Mouse (Mus musculus) spleen, postnatal 4 days (tissue): Measurements from ENCODE around the gene Ppp1r9a.
A peak's percentile ranks its signal among the peaks of the same experiment; 100 is the strongest.

Experiments used
- DNase-seq, 2 experiments: peaks; one replicate each; pipeline ENCODE4 v3.0.0; 2022; ENCODE audit warnings: low spot score in 2 of 2

Gene Ppp1r9a

DNA sequence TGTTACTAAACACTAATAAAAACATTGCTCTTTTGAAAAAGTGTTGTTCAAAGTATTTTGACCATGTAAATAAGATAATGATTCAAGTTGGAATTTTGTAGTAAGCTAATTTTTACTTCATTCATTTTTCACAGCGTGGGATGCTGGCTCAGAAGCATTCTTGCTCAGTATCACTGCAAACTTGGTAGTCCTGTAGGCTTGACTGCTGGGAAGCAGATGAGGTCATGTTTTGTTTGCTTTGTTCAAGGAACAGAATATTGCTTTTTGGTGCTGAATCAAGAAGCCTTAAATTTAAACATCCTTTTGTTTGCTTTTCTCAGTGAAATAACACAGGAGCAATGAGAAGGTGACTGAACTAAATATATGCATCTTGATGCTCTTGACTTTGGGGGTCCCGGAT is 136.6 kb downstream of the Ppp1r9a start:
- DNase-seq, result no peak

DNA sequence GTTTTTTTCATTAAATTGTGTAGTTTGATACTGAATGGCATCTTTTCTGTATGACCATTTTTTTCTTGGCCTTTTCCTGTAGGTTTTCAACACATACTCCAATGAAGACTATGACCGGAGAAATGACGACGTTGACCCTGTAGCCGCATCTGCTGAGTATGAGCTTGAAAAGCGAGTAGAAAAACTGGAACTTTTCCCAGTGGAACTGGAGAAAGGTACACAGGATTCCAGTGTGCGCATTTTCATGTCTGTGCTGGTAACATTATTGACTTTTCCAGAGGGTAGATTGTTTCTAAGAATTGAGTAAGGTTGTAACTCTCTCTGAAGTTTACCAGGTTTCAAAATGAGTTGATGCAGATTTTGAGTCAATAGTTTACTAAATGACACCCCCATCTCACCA is 143.1 kb downstream of the Ppp1r9a start:
- DNase-seq, result no peak

DNA sequence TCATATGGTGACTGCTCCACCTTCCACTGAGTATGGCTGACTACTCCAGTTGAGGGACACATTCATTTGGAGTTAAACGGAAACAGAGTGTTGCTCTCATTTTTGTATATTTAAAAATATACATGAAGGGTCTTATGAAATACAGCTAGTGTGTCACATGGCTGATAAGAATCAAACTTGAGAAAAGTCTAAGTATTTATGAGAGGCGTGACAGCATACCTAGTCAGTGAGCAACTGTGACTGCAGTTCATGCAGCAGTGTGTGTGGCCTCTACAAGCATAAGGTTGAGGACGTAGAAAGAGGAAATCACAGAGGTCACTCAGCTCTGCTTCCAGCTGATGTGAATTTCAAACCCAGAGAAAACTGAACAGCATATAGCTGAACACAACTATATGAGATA is 145.3 kb downstream of the Ppp1r9a start:
- DNase-seq, result no peak

DNA sequence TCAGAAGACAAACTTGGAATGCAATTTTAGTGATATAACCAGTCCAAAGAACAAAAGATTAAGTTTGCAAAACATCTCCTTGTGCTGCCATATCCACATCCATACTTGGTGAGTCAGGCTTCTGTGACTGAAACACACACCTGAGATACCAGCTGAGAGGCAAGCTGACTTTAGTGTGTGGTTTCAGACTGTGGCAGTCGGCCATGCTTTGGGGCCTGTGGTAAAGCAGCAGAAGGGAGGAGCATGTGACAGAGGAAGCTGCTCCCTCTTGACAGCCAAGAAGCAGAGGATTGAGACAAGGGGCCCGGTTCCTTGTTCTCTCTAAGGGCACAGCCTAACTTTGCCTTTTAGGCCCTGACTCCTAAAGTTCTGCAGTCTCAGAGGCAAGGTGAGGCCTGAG is 149.6 kb downstream of the Ppp1r9a start:
- DNase-seq, result no peak

- DNase-seq, result no peak
Observed at GRCm38 (mm10) chr6:5054446-5055095, 151.9 kb downstream of the Ppp1r9a start.

DNA sequence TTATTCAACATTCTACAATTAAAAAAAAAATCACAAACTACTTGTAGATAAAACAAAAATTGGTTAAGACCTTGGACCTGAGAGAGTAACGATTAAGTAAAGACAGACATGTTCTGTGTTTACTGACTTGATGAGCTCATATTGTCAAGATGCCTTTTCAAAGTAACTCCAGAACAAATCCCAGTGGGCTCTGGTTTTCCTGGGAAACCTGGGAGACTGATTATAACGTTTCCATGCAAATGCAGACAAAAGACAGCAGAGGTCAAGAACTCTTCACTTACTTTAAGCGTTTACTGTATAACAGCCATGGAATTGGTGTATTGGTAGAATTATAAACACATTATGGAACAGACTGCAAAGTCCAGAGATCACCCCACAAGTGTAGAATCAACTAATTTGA is 172.0 kb downstream of the Ppp1r9a start:
- no peak for DNase-seq

- no peak for DNase-seq
Observed at GRCm38 (mm10) chr6:5075680-5076079, 173.0 kb downstream of the Ppp1r9a start.

DNA sequence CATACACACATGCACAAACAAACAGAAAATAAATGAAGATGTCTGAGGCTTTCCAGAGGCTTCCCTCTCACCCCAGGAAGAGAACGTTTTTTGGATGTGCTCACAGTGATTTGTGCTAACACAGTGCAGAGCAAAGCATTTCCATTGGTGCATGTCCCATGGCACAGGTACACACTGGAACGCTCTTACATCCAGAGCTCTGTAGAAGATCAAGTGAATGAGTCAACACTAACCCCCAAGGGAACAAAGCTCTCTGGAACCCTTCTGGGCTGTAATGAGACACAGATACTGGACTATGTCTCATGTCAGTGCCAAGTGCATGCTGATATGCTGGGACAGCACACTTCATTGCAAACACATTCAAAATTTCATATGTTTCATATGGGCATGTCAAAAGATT is 175.3 kb downstream of the Ppp1r9a start:
- DNase-seq, result no peak

GRCm38 (mm10) chr6:5079108-5079507 is 176.4 kb downstream of the Ppp1r9a start:
- no peak for DNase-seq

GRCm38 (mm10) chr6:5080094-5080493 is 177.4 kb downstream of the Ppp1r9a start:
- no peak for DNase-seq

- DNase-seq, result no peak
Observed at GRCm38 (mm10) chr6:5080496-5080895, 177.8 kb downstream of the Ppp1r9a start.

- DNase-seq, result no peak
Observed at GRCm38 (mm10) chr6:5081099-5081498, 178.4 kb downstream of the Ppp1r9a start.

GRCm38 (mm10) chr6:5082144-5082543 is 179.4 kb downstream of the Ppp1r9a start:
- DNase-seq, result no peak

- DNase-seq, result no peak
Observed at GRCm38 (mm10) chr6:5082740-5083139, 180.0 kb downstream of the Ppp1r9a start.

- no peak for DNase-seq
Observed at GRCm38 (mm10) chr6:5083957-5084356, 181.2 kb downstream of the Ppp1r9a start.

DNA sequence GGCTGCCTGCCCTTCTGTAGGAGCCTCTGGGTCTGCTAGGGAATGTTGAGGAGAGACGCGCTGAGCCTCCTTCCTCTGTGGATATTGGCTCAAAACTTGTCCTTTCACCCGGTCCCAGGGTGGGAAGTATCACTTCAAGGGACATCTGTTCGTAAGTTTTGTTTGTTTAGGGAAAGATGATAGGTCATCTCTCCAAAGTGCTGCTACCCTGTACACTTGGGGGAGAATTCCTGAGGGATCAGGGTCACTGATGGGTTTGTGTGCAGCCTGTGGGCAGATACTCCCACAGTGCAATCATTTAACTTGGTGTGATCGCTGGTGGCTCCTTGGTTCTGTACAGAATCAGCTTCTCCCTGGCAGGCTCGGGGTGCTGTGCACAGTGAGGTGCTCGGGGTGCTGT is 189.2 kb downstream of the Ppp1r9a start:
- DNase-seq, result no peak

- no peak for DNase-seq
Observed at GRCm38 (mm10) chr6:5092795-5093194, 190.1 kb downstream of the Ppp1r9a start.

GRCm38 (mm10) chr6:5093516-5093915 is 190.8 kb downstream of the Ppp1r9a start:
- DNase-seq, result peak in 1 of 2 experiments; percentile 23

GRCm38 (mm10) chr6:5095365-5095973 is 192.8 kb downstream of the Ppp1r9a start:
- DNase-seq, result no peak

DNA sequence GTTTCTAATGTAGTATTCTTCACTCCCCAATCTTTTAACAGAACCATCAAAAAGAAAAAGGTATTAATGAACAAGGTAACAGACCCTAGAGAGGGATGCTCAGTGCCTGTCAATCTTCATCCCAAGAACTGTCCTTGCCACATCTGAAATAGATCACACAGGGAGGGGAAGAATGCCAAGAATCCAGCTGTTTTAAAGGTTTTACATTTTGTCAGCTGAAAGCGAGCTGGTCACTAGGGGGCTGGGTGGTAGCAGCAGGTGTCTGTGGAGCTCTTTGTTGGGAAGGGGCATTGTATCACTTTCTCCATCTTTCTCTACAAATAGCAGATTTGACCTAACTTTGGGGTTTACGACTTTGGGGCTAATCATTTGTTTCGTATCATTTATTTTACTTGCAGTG is 194.6 kb downstream of the Ppp1r9a start:
- no peak for DNase-seq

- no peak for DNase-seq
Observed at GRCm38 (mm10) chr6:5099282-5099681, 196.6 kb downstream of the Ppp1r9a start.

DNA sequence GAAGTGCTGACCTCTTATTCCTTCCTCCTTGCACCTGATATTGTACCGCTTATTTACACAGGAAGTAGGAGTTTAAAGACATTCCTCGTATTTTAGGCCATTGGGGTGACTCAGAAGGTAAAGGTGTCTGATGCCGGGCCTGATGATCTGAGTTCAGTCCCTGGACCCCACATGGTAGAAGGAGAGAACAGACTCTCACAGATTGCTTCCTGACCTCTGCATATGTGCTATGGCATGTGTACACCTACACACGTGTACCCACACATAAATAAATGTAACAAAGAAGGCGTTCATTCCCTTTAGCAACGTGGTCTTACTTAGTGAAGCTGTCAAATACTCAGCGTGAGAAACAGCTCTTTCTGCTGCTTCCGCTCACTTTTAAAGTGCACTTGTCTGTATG is 197.1 kb downstream of the Ppp1r9a start:
- peak in 1 of 2 experiments; percentile 7 for DNase-seq

DNA sequence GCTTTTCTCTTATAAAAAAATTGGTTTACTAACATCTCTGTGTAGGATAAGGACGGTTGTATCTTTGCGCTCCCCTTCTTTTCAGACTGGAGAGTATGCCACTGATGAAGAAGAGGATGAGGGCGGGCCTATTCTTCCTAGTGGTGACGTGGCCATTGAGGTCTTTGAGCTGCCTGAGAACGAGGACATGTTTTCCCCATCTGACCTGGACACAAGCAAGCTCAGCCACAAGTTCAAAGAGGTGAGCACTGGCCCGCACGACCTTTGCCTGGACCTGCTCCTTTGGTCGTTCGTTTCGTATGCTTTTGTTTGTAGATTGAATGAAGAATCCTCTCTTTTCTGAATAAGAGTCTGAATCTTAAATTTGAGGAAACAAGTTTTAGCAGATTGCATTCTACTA is 197.6 kb downstream of the Ppp1r9a start:
- DNase-seq, result no peak

- DNase-seq, result peak in 1 of 2 experiments; percentile 28
Observed at GRCm38 (mm10) chr6:5102741-5103140, 200.0 kb downstream of the Ppp1r9a start.
